Mouse (Mus musculus) C2C12 (cell line): ENCODE measurements around the gene Nfya.

ENCODE experiments used
- CEBPB ChIP-seq: IDR thresholded peaks from one replicate; pipeline ENCODE4 v1.6.1; 2011; ENCODE audit warnings: low read depth, mild to moderate bottlenecking, control low read depth, moderate library complexity
- CTCF ChIP-seq: IDR thresholded peaks from one replicate; pipeline ENCODE4 v1.5.1; 2011; ENCODE audit not compliant: control insufficient read depth, insufficient read depth, insufficient read length
- MAX ChIP-seq: IDR thresholded peaks from one replicate; pipeline ENCODE4 v1.6.1; 2011; ENCODE audit warnings: mild to moderate bottlenecking, control low read depth
- MYOD1 ChIP-seq: IDR thresholded peaks from one replicate; pipeline ENCODE4 v1.6.1; 2011; ENCODE audit warnings: low read depth; ENCODE audit not compliant: control insufficient read depth, insufficient read length
- USF1 ChIP-seq: IDR thresholded peaks from one replicate; pipeline ENCODE4 v1.6.1; 2011; ENCODE audit warnings: low read depth, mild to moderate bottlenecking, control low read depth, moderate library complexity

GRCm38 (mm10) chr17:48365511-48366155, 44.1 kb downstream of the Nfya start:
- TF ChIP-seq CTCF (no peak), USF1 (no peak), MYOD1 (no peak), MAX (no peak), CEBPB (no peak)
